ENCODE assay signal across 10 mouse cellular contexts in the genomic region with DNA sequence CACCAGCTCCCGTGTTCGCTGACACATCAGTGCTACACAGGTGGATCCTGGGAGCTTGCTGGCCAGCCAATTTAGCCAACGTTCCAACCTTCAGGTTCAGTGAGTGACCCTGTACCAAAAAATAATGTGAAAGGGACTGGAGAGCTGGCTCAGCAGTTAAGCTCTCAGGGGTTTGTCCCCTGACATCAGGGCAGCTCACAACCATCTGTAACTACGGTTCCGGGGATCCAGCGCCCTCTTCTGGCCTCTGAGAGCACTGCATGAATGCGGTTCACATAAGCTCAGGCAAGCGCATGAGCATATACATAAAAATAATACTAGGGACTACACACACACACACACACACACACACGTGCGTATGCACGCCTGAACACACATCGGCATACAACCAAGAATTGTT. TPM values are rescaled to one million over a fixed set of nuclear protein-coding genes. Genes with fewer than 3 reads are reported as not detected.
A peak's percentile ranks its signal among the peaks of the same experiment; 100 is the strongest.
DNase-seq lines count a peak whose midpoint lies in the region; ATAC-seq and TF ChIP-seq lines count a peak whose summit lies in the region.
"Had no signal": no experiment of that assay in that cellular context is flagged by ENCODE, and none has a peak within 500 bp of the region (broad histone marks: within the 10 kb centered on the region; RNA-seq: fewer than 3 reads in every experiment).

No protein-coding gene starts in this region.

- no peaks in the 10 kb centered on the region for H3K4me1 ChIP-seq in heart, adult 2 months (ENCODE audit: control insufficient read depth, insufficient read depth, low read length)
- no peaks in the 10 kb centered on the region for H3K4me1 ChIP-seq in spleen, adult 2 months (ENCODE audit: control insufficient read depth, insufficient read depth, insufficient read length)

- no peaks in the 10 kb centered on the region for H3K79me2 ChIP-seq in heart, adult 2 months (replicated peaks; ENCODE audit: control insufficient read depth, insufficient read depth, low read length)

- peak; percentile 24 to 46 for DNase-seq in heart, adult 2 months
- no peak for DNase-seq in heart, adult 9 months (ENCODE audit: low spot score in 2 of 2)
- no peak for DNase-seq in spleen, adult 2 months (ENCODE audit: low read depth in 1 of 2, low spot score in 2 of 2)
- no peak for DNase-seq in spleen, adult 12 weeks (ENCODE audit: low spot score)
- peak; percentile 74 for DNase-seq in neural tube, embryonic 10.5 days (ENCODE audit: extremely low spot score, low spot score)
- no peak for DNase-seq in urinary bladder, adult 2 months (ENCODE audit: low spot score)
- no peak for DNase-seq in left cerebral cortex, postnatal 10 days (ENCODE audit: extremely low spot score in 1 of 2, low spot score in 2 of 2)

- H3K27ac ChIP-seq in heart, adult 2 months, result no peak overlapping the region
- H3K27ac ChIP-seq in spleen, adult 2 months (ENCODE audit: insufficient read depth, low read length), result no peak overlapping the region
- H3K27ac ChIP-seq: embryonic facial prominence, embryonic 13.5 days; limb, embryonic 15.5 days had no signal

- TF ChIP-seq CTCF in heart, adult 2 months (IDR thresholded peaks at IDR 0.05), result peak; percentile 63
- peak; percentile 25; the same call in 1 of the 2 replicates for TF ChIP-seq CTCF in spleen, adult 2 months (IDR thresholded peaks at IDR 0.05; ENCODE audit: extremely low read depth, insufficient read depth, insufficient read length, insufficient replicate concordance)

- no peak for TF ChIP-seq POLR2A in heart, adult 2 months (IDR thresholded peaks at IDR 0.05; ENCODE audit: insufficient read depth, low read depth, low read length)
- TF ChIP-seq POLR2A in spleen, adult 2 months (IDR thresholded peaks at IDR 0.05; ENCODE audit: low read depth, low read length), result no peak

- intact Hi-C loops in heart, adult 2 months (cut with DNase I), result no loop called here
- intact Hi-C loops in left cerebral cortex, postnatal 10 days (cut with DNase I), result no loop called here

- WGBS in heart, adult 2 months, result 63% methylated on average over 12 of the region's 12 CpGs
- 61% methylated on average over 12 of the region's 12 CpGs for WGBS in spleen, adult 2 months

- peak; percentile 65; the same call in 1 of the 2 replicates for ATAC-seq in erythroblast, adult 5-6 weeks (replicated peaks; ENCODE audit: low FRiP score, poor library complexity, severe bottlenecking)

- no peak overlapping the region for H3K4me3 ChIP-seq in heart, adult 2 months
- no peak overlapping the region for H3K4me3 ChIP-seq in spleen, adult 2 months (ENCODE audit: extremely low read depth, insufficient read depth, insufficient read length)
- H3K4me3 ChIP-seq: embryonic facial prominence, embryonic 13.5 days; limb, embryonic 15.5 days had no signal

- H3K36me3 ChIP-seq in heart, adult 2 months (ENCODE audit: control insufficient read depth, insufficient read depth, low read length), result no peaks in the 10 kb centered on the region
- H3K36me3 ChIP-seq in spleen, adult 2 months (ENCODE audit: control insufficient read depth, insufficient read depth, low read length), result no peaks in the 10 kb centered on the region
- H3K36me3 ChIP-seq: embryonic facial prominence, embryonic 13.5 days; limb, embryonic 15.5 days had no signal

- TF ChIP-seq EP300 in heart, adult 2 months (IDR thresholded peaks at IDR 0.05; ENCODE audit: insufficient read depth, low read depth, low read length), result no peak

- H3K9ac ChIP-seq in heart, adult 2 months (ENCODE audit: low read depth, low read length), result no peak overlapping the region
- H3K9ac ChIP-seq: embryonic facial prominence, embryonic 13.5 days; limb, embryonic 15.5 days had no signal

- no peaks in the 10 kb centered on the region; the same call in 1 of the 2 replicates for H3K27me3 ChIP-seq in heart, adult 2 months (ENCODE audit: control insufficient read depth, insufficient read depth, low read length)
- H3K27me3 ChIP-seq in spleen, adult 2 months (ENCODE audit: control insufficient read depth, insufficient read depth, low read length), result no peaks in the 10 kb centered on the region
- H3K27me3 ChIP-seq: limb, embryonic 15.5 days had no signal

RNA-seq across cellular contexts. Expression of gene Slc45a1, which starts 11.2 kb away (rescaled TPM):
- not detected for total RNA-seq in heart, adult 2 months (2021)
- not detected in 2 replicates for polyA plus RNA-seq in heart, adult 2 months (2012; rRNA removed)
- 0.04 TPM in 1 of 2 replicates, not detected in the other for polyA plus RNA-seq in spleen, adult 2 months (2012; rRNA removed)
- total RNA-seq in erythroblast, adult 5-6 weeks (2015; ENCODE audit: low replicate concordance), result not detected in 2 replicates
- total RNA-seq in erythroblast, adult 5-6 weeks (2017; ENCODE audit: low replicate concordance), result not detected in 2 replicates
- polyA plus RNA-seq in urinary bladder, adult 2 months (2012; rRNA removed), result 0.04 and 0.06 TPM in 2 replicates
- total RNA-seq in left cerebral cortex, postnatal 10 days (2021), result 10 to 100 TPM; 52.1 to 54.9 TPM

Comparison
In these comparisons a context has a peak if more than half of its experiments do, and no peak if none do; other contexts are left out.
1. DNase-seq: peak in heart, adult 2 months (2 of 2) and neural tube, embryonic 10.5 days (single experiment); none in heart, adult 9 months (0 of 2), spleen, adult 2 months (0 of 2), spleen, adult 12 weeks (single experiment), urinary bladder, adult 2 months (single experiment) and left cerebral cortex, postnatal 10 days (0 of 2).
2. RNA of gene Slc45a1, which starts 11.2 kb away (total RNA-seq): 52.1 to 54.9 TPM in left cerebral cortex, postnatal 10 days; not detected in heart, adult 2 months and not detected in erythroblast, adult 5-6 weeks; every median in the first group is over 10 times any median in the second.